Mouse (Mus musculus): ENCODE measurements around the gene Fkbp15. TPM values are rescaled to one million over a fixed set of nuclear protein-coding genes. Genes with fewer than 3 reads are reported as not detected.

Gene Fkbp15
- 85.9 and 99.2 TPM in 2 replicates for total RNA-seq (2023)

GRCm38 (mm10) chr4:62360088-62360804 lies at the start of gene Fkbp15, which contains the start of gene Slc31a1:
Gene Fkbp15 (minus strand): TSS chr4:62360548.
Gene Slc31a1 (plus strand): TSS chr4:62360727.

GRCm38 (mm10) chr4:62408601-62409282 lies 48.4 kb upstream of the Fkbp15 start, which contains the start of the genes Cdc26 and Prpf4:
Gene Cdc26 (minus strand): TSS chr4:62408642.
Gene Prpf4 (plus strand): TSS chr4:62408797.

DNA sequence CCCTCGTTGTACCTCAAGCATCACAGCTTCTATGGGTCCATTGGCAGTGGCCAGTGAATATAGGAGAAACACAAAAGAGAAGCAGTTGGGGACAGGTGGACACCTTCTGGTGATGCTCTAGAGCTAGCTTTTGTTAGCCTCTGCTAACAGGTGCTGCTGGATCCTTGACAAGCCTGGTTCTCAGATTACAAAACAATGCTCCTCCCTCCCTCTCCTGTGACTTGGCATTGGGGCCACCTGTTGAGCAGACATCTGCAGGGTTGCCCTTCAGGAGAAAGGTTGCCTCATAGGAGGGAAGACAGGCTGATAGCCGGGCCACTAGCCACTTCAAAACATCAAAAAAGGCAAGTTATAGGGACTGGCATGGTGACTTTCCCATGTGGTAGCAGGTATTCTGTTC lies 98.1 kb downstream of the Fkbp15 start, which contains the start of gene Slc31a2:
TSS of gene Slc31a2 (plus strand) at position 287 of the 400 bp plus-strand sequence.

Other genes starting within 250 kb of the Fkbp15 start
- not detected in 2 replicates for gene Mup21, start 209.7 kb downstream of the Fkbp15 start, total RNA-seq (2023)
- not detected in 2 replicates for gene Zfp37, start 129.5 kb downstream of the Fkbp15 start, total RNA-seq (2023)
- 56.2 and 70.8 TPM in 2 replicates for gene Slc31a2, start 98.0 kb downstream of the Fkbp15 start, total RNA-seq (2023)
- gene Slc31a1, start 179 bp upstream of the Fkbp15 start, total RNA-seq (2023) = 13.2 and 13.6 TPM in 2 replicates
- gene Cdc26, start 48.1 kb upstream of the Fkbp15 start, total RNA-seq (2023) = 28.3 and 30.1 TPM in 2 replicates
- 7.7 and 9.6 TPM in 2 replicates for gene Prpf4, start 48.2 kb upstream of the Fkbp15 start, total RNA-seq (2023)
- not detected in 2 replicates for gene Rnf183, start 74.7 kb upstream of the Fkbp15 start, total RNA-seq (2023)
- gene Wdr31, start 110.3 kb upstream of the Fkbp15 start, total RNA-seq (2023) = not detected in 2 replicates
- gene Bspry, start 119.5 kb upstream of the Fkbp15 start, total RNA-seq (2023) = 0.36 and 0.69 TPM in 2 replicates
- 0.88 TPM in 1 of 2 replicates, not detected in the other for gene Hdhd3, start 142.9 kb upstream of the Fkbp15 start, total RNA-seq (2023)
- 5.5 and 7.0 TPM in 2 replicates for gene Alad, start 159.4 kb upstream of the Fkbp15 start, total RNA-seq (2023)
- gene Pole3, start 164.5 kb upstream of the Fkbp15 start, total RNA-seq (2023) = 12.1 and 15.4 TPM in 2 replicates
- gene 4933430I17Rik, start 164.8 kb upstream of the Fkbp15 start, total RNA-seq (2023) = 0.51 TPM in 1 of 2 replicates, not detected in the other
- gene Rgs3, start 199.3 kb upstream of the Fkbp15 start, total RNA-seq (2023) = 75.7 and 81.2 TPM in 2 replicates